Mouse (Mus musculus): ENCODE results near the gene Grm2. TPM values are rescaled to one million over a fixed set of nuclear protein-coding genes. Genes with fewer than 3 reads are reported as not detected.

The Grm2 gene
- polyA plus RNA-seq (2012): not detected in 2 replicates

DNA sequence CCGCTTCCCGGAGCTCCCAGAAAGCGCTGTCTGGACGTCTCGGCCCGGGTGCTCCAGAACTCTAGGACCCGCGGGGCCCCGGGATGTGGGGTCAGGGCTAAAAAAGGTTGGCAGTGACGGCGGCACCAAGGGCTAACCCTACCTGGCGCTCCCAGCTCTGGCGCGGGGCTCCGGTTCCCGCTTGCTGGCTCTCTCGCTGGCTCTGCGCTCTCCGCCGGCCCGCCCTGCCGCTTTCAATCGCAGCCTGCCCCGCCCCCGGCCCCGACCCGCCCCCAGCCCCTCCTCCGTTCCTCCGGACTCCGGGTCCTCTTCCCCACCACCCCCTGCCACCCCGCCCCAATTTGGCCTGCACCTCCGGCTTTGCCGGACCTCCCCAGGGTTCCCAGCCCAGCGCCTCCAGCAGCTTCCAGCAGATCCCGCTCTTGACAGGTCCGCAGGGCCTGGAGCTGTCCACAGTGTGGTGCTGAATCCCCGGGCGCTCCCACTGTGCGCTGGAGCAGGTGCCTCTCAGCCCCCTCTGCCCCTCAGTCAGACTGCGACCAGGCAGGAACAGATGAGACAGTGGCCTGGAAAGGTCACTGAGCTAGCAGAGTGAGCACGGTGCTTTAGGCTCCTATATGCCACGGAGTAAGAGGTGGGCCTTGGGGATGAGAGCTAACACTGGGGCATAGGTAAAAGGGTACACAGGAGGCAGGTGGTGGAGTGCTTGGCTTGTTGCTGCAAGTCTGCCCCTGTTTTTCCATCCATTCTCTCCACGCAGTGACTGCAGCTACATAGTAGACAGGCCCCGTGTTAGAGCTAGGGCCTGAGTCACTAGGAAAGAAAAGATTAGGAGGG is at the start of gene Grm2:
Gene Grm2 (minus strand): TSS at position 199 of the 837 bp plus-strand sequence.
- TF ChIP-seq GATA1 (IDR thresholded peaks at IDR 0.05; ENCODE audit: low read length): no peak

DNA sequence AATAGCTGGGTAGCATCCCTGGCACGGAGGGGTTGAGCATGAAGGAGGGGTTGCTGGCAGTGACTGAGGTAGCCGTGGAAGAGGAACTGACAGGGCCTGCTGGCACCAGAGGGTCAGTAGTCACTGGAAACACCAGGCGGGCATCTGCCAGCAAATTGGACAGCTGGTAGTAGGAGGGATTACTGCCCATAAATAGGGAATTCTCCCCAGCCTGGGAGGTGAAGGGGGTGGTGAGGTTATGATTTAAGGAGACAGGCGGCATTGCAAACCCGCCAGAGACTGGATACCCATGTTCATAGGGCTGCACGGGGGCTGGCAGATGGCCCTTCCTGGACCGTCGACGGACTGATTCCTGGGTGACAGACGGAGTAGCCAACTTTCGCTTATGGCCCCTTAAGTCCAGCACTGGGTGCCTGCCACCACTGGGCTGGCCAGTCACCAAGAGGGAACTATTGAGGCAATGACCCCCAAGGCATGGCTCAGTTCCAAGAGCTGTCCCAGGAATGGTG is 37.1 kb upstream of the Grm2 start:
- no peak for TF ChIP-seq GATA1 (IDR thresholded peaks at IDR 0.05; ENCODE audit: low read length)

DNA sequence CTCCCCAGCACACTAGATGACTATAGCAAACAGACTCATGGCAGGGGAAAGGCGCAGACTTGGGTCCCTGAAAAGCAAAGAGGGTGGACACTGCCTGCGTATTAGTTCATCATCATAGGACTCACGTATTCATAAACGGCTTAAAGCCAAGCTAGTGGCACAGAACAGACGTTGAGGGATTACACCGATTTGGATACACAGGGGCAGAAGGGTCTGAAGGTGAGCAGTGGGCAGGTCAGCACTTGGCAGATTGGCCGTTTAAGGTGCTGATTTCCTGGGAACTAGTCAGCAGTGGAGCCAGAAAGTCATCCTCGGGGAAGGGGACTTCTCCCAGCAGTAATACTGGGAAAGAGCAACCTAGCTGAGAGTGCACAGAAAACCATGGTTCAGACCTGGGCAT is 33.0 kb upstream of the Grm2 start:
- no peak for TF ChIP-seq GATA1 (IDR thresholded peaks at IDR 0.05; ENCODE audit: low read length)

DNA sequence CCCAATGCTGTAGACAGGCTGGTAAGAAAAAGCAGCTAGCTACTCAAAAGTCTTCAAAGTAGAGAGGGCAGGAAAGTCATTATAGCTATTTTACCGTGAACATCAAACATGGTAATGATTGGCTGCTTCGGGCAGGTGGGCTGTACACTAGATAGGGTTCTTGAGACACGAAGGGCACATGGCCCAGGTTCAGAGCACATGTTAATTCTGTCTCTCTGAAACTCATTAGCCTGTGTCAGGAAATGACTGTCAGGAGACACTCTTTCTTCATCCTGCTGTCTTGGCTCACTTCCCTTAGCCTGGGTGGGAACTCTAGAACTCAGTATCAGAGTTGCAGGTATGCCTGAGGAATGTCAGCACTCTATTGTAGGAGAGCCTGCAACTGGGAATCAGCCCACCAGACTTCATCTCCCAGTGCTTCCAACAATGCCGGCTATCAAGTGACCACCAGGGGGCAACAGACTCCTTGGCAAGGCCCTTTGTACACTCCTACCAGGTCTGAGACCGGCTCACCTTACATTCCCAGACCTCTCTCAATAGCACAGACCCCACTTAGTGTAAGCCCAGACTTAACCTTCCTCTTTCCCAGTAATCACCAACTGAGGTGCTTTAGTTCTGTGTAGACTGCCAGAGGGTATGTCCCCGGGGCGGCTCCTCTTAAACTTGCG is 31.2 kb upstream of the Grm2 start:
- no peak for TF ChIP-seq GATA1 (IDR thresholded peaks at IDR 0.05; ENCODE audit: low read length)

DNA sequence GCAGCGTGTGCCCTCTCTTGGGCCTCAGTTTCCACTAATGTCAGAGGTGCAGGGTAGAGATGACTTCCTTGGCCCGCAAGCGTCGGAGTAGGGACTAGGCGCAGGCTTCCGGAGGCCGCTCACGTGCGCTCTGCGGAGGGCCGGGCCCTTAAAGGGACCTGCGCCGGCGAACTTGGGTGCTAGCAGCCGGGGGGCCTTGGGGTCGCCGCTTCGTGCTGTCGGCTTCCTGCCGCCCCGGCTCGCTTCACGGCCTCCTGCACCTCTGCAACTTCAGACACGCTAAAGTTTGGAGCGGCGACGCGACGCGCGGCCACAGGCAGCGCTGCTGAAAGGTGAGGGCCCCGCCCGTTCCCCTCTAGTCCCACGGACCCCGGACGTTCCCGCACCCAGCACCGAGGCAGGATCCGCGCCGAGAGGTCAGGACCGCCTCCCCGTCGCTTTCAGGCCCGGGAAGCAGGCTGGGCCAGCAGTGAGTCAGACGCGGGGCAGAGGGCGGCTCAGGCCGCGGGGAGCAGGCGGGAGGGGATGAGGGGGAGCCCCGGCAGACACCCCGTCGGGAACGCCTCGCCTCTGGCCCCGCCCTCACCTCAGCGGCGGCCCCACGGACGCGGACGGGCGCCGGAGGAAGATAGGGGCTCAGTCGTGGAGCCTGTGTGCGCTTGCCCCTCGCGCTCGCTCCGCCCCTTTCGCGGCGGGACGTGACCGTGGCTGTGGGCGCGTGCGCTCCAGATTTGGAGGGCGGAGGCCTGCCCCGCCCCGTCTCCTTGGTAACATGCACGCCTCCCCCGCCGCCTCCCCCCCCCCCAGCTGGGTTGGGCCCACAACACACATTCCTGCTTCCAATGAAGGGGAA is 29.6 kb upstream of the Grm2 start, which contains the start of gene Tex264:
Gene Tex264 (minus strand): TSS at position 679 of the 853 bp plus-strand sequence.
- no peak for TF ChIP-seq GATA1 (IDR thresholded peaks at IDR 0.05; ENCODE audit: low read length)

DNA sequence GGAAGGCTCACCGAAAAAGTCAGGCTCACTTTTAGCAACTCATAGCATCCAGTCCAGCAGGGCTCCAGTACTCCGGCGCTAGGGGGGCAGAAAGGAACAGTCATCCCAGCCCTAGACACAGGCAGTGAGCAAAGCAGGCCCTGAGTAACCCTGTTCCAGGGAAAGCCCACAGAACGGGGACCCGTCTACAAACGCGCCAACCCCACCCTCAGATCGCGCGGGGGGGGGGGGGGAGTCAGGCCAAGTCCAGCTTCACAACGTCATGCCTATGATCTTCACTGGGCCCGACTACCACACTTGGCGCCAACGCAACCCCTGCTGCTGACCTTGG is 29.0 kb upstream of the Grm2 start:
- TF ChIP-seq GATA1 (IDR thresholded peaks at IDR 0.05; ENCODE audit: low read length): no peak

DNA sequence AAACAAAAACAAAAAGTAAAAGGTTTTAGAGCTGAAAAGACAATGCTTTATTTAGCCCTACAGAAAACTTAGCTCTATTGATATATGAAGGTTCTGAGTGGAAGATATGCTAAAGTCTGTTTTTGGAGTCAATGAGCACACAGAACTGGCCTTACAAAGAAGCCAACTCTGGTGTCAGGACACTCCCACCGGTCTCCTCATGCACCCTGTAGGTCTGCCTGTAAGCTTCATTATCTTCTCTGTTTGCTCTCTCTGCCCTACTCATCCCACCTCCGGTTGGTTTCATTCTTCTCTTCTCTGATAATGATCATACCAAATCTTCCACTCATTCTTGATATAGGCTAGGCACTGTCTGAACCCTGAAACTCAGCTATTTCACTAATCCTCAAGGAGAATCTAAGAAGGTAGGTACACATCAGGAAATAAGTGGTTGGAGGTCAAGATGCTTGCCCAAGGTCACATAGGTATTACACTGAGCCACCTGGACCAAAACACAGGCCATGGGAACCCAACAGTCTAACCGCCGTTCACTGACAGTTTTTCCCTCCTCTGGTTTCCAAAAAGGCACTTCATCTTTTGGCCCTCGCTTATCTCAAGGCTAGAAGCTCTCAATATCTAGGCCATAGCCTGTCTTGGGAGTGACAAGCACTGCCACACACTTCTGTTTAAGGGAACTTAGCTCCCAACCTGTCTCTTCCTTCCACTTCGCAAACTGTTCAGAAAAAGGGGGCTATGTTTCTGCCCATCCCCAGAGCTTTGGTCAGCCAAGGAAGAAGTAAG is 28.4 kb upstream of the Grm2 start:
- no peak for TF ChIP-seq GATA1 (IDR thresholded peaks at IDR 0.05; ENCODE audit: low read length)

DNA sequence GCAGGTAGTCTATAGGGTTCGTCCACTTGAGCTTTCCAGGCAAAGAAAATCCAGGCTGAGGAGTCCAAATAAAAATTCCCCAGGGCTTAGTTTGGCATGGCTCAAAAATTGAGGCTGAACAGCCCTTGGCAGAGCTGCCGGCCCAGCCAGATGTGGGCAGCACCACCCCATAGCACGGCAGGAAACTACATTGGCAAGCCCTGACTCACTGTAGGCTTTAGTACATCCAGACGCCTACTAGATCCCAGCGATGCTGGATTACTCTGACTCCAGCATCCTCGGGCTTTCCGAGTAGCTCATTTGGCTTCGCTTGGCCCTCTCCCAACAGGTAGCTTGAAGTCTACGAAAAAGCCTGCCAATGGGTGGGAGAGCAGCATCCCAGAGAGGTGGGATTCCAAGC is 25.1 kb upstream of the Grm2 start:
- no peak for TF ChIP-seq GATA1 (IDR thresholded peaks at IDR 0.05; ENCODE audit: low read length)

DNA sequence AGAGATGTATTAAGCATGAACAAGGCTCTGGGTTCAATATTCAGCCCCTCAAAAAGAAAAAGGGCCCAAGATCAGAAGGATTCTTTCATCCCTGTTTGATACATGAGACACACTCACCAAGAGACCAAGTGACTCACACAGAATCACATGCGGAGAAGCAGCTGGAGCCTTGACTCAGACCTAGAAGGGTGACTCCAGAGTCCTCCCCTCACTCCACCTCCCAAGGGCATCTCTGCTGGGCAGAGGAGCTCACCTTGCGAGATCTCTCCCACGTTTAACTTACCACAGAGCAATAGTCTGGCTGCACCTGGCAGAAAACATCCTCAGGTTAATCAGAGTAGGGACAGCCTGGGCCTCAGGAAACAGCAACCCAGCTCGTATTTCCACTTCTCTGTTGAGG is 22.4 kb upstream of the Grm2 start:
- TF ChIP-seq GATA1 (IDR thresholded peaks at IDR 0.05; ENCODE audit: low read length): no peak

DNA sequence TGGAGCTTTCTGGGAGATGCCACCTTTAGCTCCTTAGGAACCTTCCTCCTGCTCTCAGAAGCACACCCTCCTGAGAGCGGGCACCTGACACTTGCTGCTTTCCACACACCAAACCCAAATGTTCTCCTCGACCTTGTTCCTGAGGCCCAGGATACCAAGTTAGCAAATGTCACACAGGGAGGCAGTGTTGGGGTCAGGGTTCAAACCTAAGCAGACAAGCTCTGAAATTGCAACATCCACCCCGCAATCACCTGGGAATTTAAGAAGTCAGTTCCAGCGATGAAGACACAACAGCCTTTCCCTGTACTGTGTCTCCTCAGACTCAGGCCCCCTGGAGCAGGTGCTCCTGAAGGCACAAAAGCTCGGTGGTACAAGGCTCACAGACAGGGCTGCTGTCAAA is 21.8 kb upstream of the Grm2 start:
- no peak for TF ChIP-seq GATA1 (IDR thresholded peaks at IDR 0.05; ENCODE audit: low read length)

DNA sequence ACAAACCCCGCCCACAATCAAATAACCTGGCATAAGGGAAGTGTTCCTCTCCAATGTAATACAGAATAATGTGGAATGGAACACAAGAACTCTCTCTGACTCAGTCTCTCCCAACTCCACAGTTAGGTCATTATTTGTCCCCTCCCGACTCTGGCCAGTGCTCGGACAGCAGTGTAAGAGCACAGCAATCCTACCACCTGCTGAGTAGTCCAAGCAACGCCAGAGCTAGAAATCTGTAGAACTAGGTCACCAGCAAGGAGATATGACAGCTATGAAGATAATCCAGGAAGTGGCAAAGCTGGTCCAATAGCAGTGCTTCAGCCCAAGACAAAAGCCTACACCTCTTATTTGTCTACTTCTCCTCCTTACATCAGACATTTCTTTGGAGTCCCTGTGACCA is 20.7 kb upstream of the Grm2 start:
- no peak for TF ChIP-seq GATA1 (IDR thresholded peaks at IDR 0.05; ENCODE audit: low read length)

DNA sequence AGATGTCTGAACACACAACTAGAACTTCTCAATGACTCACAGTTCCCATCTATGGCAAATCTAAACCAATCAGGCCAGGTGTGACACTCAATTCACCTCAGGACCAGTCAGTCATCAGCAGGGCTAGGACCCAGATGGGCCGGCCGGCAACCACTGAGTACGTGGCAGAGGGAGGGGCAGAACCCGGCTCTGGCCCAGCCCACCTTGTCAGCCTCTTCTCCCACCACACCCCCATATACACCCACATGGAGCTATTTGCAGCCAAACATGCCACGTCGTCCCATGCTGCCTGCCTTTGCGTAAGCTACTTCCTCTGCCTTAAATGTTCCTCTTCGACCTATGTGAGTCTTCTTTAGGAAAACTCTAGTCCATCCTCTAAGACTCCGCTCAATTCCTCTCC is 20.1 kb upstream of the Grm2 start:
- no peak for TF ChIP-seq GATA1 (IDR thresholded peaks at IDR 0.05; ENCODE audit: low read length)

DNA sequence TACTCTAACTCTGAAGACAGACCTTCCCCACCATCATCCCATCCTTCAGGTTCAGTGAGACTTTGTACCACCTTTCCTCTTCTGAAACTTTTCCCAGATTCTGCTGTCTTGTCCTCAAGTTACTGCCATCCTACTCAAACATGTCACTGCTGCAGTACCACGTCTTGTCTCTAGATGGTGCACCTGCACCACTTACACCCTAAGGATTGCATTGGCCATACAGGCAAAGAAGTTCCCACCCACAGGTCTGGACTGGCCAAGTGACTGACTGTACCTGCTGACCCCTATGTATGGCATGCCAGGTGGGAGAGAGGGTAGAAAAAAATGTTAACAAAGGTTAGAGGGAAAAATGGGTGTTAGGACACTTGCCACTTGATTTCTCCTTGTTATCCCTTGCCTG is 19.6 kb upstream of the Grm2 start:
- no peak for TF ChIP-seq GATA1 (IDR thresholded peaks at IDR 0.05; ENCODE audit: low read length)

DNA sequence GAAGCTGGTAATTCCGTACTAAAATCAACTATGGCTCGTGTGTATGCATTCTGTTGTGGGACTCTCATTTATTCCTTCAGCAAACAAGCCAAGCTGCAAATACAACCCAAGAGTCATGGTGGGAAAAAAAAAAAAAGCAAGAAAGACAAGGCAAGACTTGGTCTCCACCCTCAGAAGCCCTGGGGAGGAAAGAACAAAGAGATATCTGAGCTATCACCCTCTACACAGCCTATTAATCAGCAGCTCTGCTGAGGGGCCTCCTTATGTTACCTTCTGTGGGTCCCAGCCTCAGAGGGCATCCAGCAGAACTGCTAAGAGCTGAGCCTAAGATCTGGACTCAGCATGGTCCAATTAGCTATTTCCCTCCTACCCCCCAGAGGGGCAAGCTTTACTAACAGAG is 18.0 kb upstream of the Grm2 start:
- no peak for TF ChIP-seq GATA1 (IDR thresholded peaks at IDR 0.05; ENCODE audit: low read length)

DNA sequence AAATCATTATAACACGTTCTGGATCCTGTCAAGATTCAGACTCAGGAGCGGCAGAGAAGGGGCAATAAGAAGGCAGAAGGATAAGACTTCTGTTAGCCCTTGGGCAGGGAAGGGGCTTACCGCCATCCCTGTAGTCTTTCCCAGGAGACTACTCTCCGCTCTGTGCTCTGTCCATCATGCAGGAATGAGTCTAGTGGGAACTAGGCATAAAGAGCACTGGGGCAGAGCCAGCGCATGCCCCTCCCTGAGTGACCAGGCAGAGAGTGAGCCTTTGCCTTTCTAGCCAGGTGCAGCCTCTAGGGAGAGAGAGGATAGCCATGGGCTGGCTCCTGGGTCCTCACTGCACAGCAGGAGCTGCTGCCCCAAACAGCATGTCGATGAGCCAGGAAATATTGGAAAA is 9.0 kb upstream of the Grm2 start:
- no peak for TF ChIP-seq GATA1 (IDR thresholded peaks at IDR 0.05; ENCODE audit: low read length)

All from G1E-ER4 (cell line).